Mouse (Mus musculus) forebrain, embryonic 16.5 days (tissue): ENCODE measurements around the gene Slfn1. TPM values are rescaled to one million over a fixed set of nuclear protein-coding genes. Genes with fewer than 3 reads are reported as not detected.

ENCODE experiments used
- ATAC-seq: fragments of 200-750 bp; cut with Nextera tagmentation; 2 replicates; pipeline ENCODE4 v1.8.0; 2017; ENCODE audit warnings: mild to moderate bottlenecking, moderate library complexity
- H3K27ac ChIP-seq: fragments of 300-500 bp; sonication (generic); 2 replicates; pipeline ENCODE4 v1.5.1; 2014; ENCODE audit warnings: low read length, control low read depth
- H3K27me3 ChIP-seq: fragments of 300-500 bp; sonication (generic); replicated peaks from 2 replicates; pipeline ENCODE4 v1.6.1; 2014; ENCODE audit warnings: low read length; ENCODE audit not compliant: control insufficient read depth, insufficient read depth
- H3K36me3 ChIP-seq: fragments of 300-500 bp; sonication (generic); 2 replicates; pipeline ENCODE4 v1.6.1; 2014; ENCODE audit not compliant: control insufficient read depth, insufficient read depth
- H3K4me1 ChIP-seq: fragments of 300-500 bp; sonication (generic); replicated peaks from 2 replicates; pipeline ENCODE4 v1.6.1; 2014; ENCODE audit warnings: low read length; ENCODE audit not compliant: control insufficient read depth, insufficient read depth
- H3K4me2 ChIP-seq: fragments of 300-500 bp; sonication (generic); 2 replicates; pipeline ENCODE4 v1.6.1; 2014; ENCODE audit warnings: mild to moderate bottlenecking, low read length, control low read depth
- H3K4me3 ChIP-seq: fragments of 300-500 bp; sonication (generic); replicated peaks from 2 replicates; pipeline ENCODE4 v1.5.1; 2014; ENCODE audit warnings: mild to moderate bottlenecking, low read length, control low read depth
- H3K9ac ChIP-seq: fragments of 300-500 bp; sonication (generic); replicated peaks from 2 replicates; pipeline ENCODE4 v1.6.1; 2014; ENCODE audit warnings: low read depth, low read length, control low read depth
- H3K9me3 ChIP-seq: fragments of 300-500 bp; sonication (generic); 2 replicates; pipeline ENCODE4 v1.6.1; 2016; ENCODE audit warnings: low read length; ENCODE audit not compliant: control insufficient read depth
- WGBS: fragments of 180-500 bp; shearing (Covaris S2); extraction: QIAGEN DNeasy Blood & Tissue Kit; methylation state at CpG from one replicate; pipeline ENCODE4 v1.1.7; 2014; 5-methylcytosine and 5-hydroxymethylcytosine counted together
- polyA plus RNA-seq: library from polyadenylated mRNA; unstranded; fragments of >200 nt; fragmentation: Nextera tagmentation; extraction: Ambion mirVana; gene quantifications from 2 replicates; pipeline ENCODE4 v1.2.1, GENCODE M21; 2015

Slfn1 gene
- not detected in 2 replicates for polyA plus RNA-seq

GRCm38 (mm10) chr11:83116597-83117227 is at the start of gene Slfn1:
Gene Slfn1, plus strand, starts transcription at chr11:83116849.
- no peaks in the 10 kb centered on the region for H3K4me1 ChIP-seq
- no peak for ATAC-seq
- H3K36me3 ChIP-seq, result no peaks in the 10 kb centered on the region
- no peak within 1 kb of the TSS for H3K4me3 ChIP-seq
- no peaks in the 10 kb centered on the region for H3K9me3 ChIP-seq
- H3K4me2 ChIP-seq, result no peak within 1 kb of the TSS
- no peak within 1 kb of the TSS for H3K9ac ChIP-seq
- WGBS, result 89% methylated on average over 13 of the region's 13 CpGs
- no peaks in the 10 kb centered on the region for H3K27me3 ChIP-seq
- no peak within 1 kb of the TSS for H3K27ac ChIP-seq

GRCm38 (mm10) chr11:83067982-83068694 is 48.5 kb upstream of the Slfn1 start:
- Histone ChIP-seq H3K27me3 (no peaks in the 10 kb centered on the region), H3K4me3 (no peak overlapping the region), H3K36me3 (no peaks in the 10 kb centered on the region), H3K4me2 (no peak overlapping the region), H3K4me1 (no peaks in the 10 kb centered on the region), H3K9me3 (no peaks in the 10 kb centered on the region), H3K27ac (no peak overlapping the region), H3K9ac (no peak overlapping the region)
- ATAC-seq, result no peak
- WGBS, result 81% methylated on average over 4 of the region's 4 CpGs

GRCm38 (mm10) chr11:83070321-83070970 is 46.2 kb upstream of the Slfn1 start:
- WGBS, result 82% methylated on average over 15 of the region's 15 CpGs
- H3K36me3 ChIP-seq, result no peaks in the 10 kb centered on the region
- no peaks in the 10 kb centered on the region for H3K4me1 ChIP-seq
- no peak for ATAC-seq
- H3K4me3 ChIP-seq, result no peak overlapping the region
- H3K27ac ChIP-seq, result no peak overlapping the region
- no peak overlapping the region for H3K4me2 ChIP-seq
- H3K9ac ChIP-seq, result no peak overlapping the region
- no peaks in the 10 kb centered on the region for H3K9me3 ChIP-seq
- H3K27me3 ChIP-seq, result no peaks in the 10 kb centered on the region

- Histone ChIP-seq H3K4me1 (no peaks in the 10 kb centered on the region), H3K9ac (no peak overlapping the region), H3K9me3 (no peaks in the 10 kb centered on the region), H3K4me2 (no peak overlapping the region), H3K27me3 (no peaks in the 10 kb centered on the region), H3K27ac (no peak overlapping the region), H3K36me3 (no peaks in the 10 kb centered on the region), H3K4me3 (no peak overlapping the region)
- WGBS, result 85% methylated on average over 3 of the region's 3 CpGs
- ATAC-seq, result no peak
These were observed 38.8 kb upstream of the Slfn1 start for GRCm38 (mm10) chr11:83077714-83078422.

GRCm38 (mm10) chr11:83078423-83079140 is 38.1 kb upstream of the Slfn1 start:
- Histone ChIP-seq H3K4me1 (no peaks in the 10 kb centered on the region), H3K4me2 (no peak overlapping the region), H3K27ac (no peak overlapping the region), H3K4me3 (no peak overlapping the region), H3K9me3 (no peaks in the 10 kb centered on the region), H3K27me3 (no peaks in the 10 kb centered on the region), H3K36me3 (no peaks in the 10 kb centered on the region), H3K9ac (no peak overlapping the region)
- 85% methylated on average over 5 of the region's 5 CpGs for WGBS
- ATAC-seq, result no peak

GRCm38 (mm10) chr11:83079487-83080199 is 37.0 kb upstream of the Slfn1 start:
- Histone ChIP-seq H3K36me3 (no peaks in the 10 kb centered on the region), H3K9me3 (no peaks in the 10 kb centered on the region), H3K4me1 (no peaks in the 10 kb centered on the region), H3K27ac (no peak overlapping the region), H3K27me3 (no peaks in the 10 kb centered on the region), H3K4me3 (no peak overlapping the region), H3K4me2 (no peak overlapping the region), H3K9ac (no peak overlapping the region)
- WGBS, result 87% methylated on average over 9 of the region's 9 CpGs
- ATAC-seq, result no peak

- no peaks in the 10 kb centered on the region for H3K4me1 ChIP-seq
- no peak overlapping the region for H3K27ac ChIP-seq
- H3K9ac ChIP-seq, result no peak overlapping the region
- H3K4me2 ChIP-seq, result no peak overlapping the region
- H3K36me3 ChIP-seq, result no peaks in the 10 kb centered on the region
- H3K9me3 ChIP-seq, result no peaks in the 10 kb centered on the region
- no peak for ATAC-seq
- WGBS, result 64% methylated on average over 7 of the region's 7 CpGs
- H3K4me3 ChIP-seq, result no peak overlapping the region
- no peaks in the 10 kb centered on the region for H3K27me3 ChIP-seq
These were observed 33.7 kb upstream of the Slfn1 start for GRCm38 (mm10) chr11:83082741-83083473.

- Histone ChIP-seq H3K36me3 (no peaks in the 10 kb centered on the region), H3K4me2 (no peak overlapping the region), H3K27me3 (no peaks in the 10 kb centered on the region), H3K4me3 (no peak overlapping the region), H3K4me1 (no peaks in the 10 kb centered on the region), H3K27ac (no peak overlapping the region), H3K9me3 (no peaks in the 10 kb centered on the region), H3K9ac (no peak overlapping the region)
- 90% methylated on average over 2 of the region's 2 CpGs for WGBS
- no peak for ATAC-seq
These were observed 32.5 kb upstream of the Slfn1 start for GRCm38 (mm10) chr11:83084161-83084560.
